Mouse (Mus musculus) heart, adult 8-10 months (tissue): ENCODE results near the gene Mapk12. TPM values are rescaled to one million over a fixed set of nuclear protein-coding genes. Genes with fewer than 3 reads are reported as not detected.

ENCODE experiments used
- DNase-seq: peaks from one replicate; pipeline ENCODE4 v3.0.0; 2022; ENCODE audit warnings: low spot score
- total RNA-seq, 4 experiments: library from RNA; stranded (reverse); gene quantifications; 2 replicates each; pipeline ENCODE4 v1.2.4; 2022

Mapk12 gene
- total RNA-seq, 4 experiments from 2014 or later, result 21.1 to 31.4 (median 28.0) TPM

DNA sequence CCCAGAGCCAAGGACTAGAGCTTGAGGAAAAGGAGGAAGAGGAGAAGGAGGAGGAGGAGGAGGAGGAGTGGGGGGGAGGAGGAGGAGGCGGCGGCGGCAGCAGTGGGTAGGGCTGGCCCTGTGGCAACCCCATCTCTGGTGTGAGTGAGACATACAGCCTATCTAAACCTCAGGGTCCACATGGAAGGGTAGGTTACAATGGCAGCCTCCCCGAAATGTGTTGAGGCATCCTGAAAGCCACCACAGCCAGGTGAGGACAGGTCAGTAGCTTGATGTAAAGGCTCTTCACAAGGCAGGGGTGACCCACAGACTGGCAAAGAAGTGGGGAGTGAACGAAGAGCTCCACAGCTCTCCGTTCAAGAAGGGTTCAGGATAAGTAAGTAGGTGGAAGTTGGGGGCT is 2.0 kb downstream of the Mapk12 start:
- DNase-seq, result no peak

DNA sequence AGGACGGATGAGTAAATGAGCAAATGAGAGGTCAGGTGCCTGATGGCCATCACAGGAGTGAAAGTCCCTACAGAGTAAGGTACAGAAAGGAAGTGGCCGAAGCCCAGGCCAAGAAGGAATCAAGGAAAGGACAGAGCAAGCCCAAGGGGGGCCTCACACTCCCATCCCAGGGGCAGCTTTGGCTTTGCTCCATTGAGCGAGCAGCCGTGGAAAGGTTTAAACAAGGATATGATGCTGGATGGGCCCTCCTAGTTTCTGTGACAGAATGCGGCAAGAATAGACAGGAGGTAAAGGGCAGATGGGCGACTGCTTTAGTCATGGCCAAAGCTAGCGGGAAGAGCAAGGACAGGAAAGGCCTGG is 2.5 kb downstream of the Mapk12 start:
- DNase-seq, result no peak

DNA sequence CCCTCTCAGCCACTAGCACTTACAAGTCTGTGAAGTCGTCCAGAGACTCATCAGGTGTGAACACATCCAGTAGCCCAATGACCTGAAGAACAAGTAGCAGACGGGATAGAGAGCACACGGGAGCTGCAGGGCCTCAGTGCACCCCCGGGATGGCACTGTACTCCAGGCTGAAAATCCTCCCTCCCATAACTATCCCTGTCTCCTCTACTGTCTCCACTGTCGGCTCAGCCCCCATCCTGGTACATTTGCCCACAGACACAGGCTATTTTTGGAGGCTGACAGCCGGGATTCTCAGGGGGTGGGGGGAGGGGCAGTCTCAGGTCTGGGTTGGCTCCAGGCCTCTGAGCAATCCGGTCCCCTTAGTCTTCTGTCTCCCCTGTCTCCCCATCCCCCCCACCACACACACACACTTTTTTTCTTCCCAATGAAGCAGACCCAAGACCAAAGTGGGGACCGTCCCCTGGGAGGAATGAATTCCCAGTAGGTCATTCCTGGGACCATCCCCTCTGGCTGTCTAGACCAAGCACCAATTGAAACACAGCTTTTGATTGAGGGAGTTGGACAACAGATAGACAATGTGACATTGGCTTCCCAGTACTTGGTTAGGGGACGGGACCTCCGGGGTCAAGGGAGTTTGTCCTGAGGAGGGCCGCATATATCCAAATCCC is 3.0 kb downstream of the Mapk12 start:
- no peak for DNase-seq

GRCm38 (mm10) chr15:89136461-89137155 is 3.9 kb downstream of the Mapk12 start:
- no peak for DNase-seq

DNA sequence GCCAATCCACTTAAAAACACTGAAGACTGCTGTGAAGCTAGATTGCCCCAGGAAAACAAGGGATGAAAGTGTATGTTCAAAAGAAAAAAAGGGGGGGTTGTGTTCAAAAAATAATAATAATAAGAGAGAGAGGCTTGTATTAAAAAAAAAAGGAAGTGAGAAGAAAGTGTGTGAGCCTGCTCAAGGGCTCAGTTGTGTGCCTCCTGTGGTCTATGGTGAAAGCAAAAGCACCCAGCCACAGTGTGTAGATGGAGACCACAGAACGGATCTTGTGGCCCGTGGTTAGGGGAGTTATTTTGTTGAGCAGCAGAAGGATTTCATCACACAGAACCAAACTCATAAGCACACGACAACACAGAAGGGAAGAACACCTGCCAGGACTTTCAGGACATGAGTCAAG is 9.2 kb downstream of the Mapk12 start:
- DNase-seq, result no peak

GRCm38 (mm10) chr15:89130245-89130644 is 10.3 kb downstream of the Mapk12 start:
- no peak for DNase-seq

DNA sequence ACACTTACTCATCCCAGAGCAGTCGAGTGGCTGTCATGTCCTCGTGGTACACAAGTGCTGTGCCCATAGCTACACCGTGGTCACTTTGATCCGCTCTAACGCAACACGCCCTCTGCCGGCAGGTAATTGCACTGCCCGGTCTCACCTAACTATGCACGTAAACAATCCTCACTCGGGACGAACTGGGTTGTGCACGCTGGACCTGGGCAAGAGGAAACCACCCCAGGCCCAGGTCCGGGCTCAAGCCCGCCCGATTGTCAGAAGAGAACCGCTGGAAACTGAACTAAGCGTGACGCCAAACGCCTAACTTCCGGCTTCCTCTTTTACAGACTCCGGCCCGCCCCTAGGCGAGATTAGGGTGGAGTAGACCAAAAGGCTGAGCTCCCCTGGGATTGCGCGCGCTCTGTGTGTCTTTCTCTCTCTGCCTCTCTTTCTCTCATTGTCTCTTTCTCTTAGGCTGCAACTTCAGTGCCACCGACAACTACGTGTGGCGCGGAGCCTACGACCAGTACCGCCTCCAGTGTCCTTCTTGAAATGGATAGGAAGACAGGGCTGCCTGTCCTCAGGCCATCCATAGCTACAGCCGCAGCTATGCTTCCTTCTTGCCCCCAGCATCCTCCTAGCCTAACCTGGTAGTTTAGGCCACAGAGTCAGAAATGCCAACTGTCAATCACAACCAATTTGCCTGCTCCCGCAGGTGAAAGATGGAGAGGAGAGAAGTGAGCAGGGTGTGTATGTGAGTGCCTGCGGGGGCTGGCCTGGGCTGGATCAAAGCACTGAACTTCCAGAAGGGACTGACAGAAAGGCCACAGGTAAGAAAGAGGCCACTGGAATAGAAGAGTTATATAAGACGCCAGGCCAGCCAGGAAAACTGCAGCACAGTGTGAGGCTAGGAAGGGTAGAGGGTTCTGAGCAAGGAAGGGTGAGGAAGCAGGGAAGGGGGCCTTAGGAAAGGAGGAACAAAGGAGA is 11.8 kb downstream of the Mapk12 start, which contains the start of gene Hdac10:
TSS of gene Hdac10 (minus strand) at position 319 of the 969 bp plus-strand sequence.
- peak; percentile 91 for DNase-seq

DNA sequence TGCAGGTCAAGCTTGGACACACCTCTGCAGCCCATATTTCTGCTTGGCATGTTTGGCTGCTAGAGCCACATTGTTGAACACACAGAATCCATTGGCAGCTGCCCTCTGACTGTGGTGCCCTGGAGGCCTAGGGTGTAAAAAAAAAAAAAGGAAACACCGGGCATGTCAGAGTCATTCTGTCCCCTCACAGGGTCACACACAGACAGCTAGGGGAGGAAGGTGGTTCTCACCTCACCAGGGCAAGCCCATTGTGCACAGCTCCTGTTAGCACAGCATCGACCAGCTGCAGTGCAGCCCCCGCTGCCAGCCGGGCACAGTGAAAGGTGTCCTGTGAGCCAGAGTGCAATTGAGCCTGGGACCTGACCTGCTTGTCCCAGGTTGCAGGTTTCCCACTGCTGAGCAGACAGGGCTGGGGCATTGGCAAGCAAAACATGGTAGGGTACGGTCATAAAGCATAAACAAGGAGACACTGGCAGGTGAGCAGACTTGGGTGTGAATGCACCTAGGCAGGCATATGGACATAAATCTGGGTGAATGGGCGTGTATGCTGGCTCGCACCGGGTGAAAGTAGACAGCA is 13.1 kb downstream of the Mapk12 start:
- DNase-seq, result no peak

DNA sequence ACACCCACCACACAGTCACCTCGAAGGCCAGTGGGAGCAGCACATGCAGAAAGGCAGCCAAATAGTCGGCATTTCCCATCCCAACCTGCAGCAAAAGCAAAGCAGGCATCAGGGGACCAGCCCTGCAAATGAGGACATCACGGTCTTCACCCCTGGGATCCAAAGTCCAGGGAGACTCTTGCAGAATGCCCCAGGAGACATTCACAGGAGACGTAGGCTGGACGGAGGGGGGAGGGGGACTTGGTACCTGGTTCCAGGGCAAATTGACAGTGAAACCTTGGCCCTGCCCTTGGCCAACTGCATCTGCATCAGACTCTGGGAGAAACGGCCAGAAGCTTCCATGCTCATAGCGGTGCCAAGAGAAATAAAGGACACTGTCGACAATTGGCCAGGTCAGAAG is 13.9 kb downstream of the Mapk12 start:
- DNase-seq, result no peak

DNA sequence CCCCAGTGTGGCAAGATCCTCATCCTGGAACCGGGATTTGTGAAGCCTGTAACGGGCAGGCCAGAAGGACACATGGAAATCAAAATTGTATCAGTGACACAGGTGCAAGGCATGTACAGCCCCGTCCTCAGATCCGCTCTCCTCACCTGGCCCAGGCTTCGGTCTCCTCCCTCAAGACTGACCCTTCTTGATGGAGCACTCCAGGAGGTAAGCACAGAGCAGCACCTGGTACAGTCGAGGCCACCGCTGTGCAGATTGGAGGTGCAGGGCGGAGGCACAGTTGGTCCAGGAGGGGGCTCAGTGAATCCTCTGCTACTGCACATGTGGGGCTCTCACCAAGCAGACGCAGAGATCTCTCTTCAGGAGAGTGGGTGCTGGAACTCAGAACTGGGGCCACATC is 15.2 kb downstream of the Mapk12 start:
- DNase-seq, result no peak

- DNase-seq, result no peak
Measured at GRCm38 (mm10) chr15:89124312-89124711, 16.2 kb downstream of the Mapk12 start.

DNA sequence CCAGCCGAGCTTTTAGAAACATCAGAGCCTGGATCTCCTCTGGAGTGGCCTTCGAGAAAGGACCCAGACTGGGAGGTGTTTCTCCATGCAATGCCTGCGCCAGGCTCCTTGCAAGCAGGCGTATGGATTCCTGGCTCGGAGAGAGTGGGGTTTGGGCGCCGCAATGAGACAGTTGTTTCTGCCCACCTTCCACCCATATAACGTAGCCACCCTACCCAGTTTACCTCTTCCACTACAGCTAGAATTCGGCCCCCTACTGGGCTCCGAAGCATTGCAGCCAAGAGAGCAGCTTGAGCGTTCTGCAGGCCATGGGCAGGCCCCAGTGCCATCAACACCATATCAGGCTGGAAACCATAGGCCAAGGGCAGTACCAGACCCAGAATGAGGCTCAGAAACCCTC is 16.9 kb downstream of the Mapk12 start:
- no peak for DNase-seq

DNA sequence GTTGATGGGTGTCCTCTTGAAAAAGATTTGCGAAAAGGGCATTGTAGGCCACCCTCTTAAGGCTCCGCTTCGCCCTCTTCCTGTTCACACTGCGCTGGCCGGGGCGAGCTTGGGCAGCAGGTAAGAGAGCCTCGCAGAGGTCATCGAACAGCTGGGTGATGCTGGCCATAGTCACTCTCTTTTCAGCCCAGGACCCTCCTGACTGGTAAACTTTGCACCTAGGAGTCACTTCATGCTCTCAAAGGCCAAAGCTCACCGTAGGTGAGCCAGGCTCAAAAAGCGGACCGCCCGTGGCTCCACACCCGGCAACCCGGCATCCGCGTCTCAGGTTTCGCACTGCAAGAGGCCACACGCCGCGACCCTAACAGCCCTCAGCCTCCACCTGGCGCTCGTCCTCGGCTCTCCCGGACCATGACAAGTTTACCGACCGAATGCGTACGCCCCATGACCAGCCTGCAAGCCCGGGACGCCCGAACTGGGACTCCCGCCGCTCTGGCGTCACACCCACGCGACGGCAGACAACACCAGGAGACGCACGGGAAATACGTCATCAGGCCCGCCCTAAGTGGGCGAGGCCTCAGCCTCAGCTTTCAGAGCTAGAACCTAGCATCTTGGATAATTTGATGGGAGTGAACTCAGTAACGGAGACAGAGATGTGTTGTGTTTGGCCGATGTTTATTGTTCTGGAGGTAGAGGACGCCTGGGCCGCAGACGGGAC is 17.7 kb downstream of the Mapk12 start, which contains the start of gene Tubgcp6:
TSS of gene Tubgcp6 (minus strand) at position 464 of the 718 bp plus-strand sequence.
- peak; percentile 96 for DNase-seq

GRCm38 (mm10) chr15:89118007-89118406 is 22.5 kb downstream of the Mapk12 start:
- DNase-seq, result no peak

GRCm38 (mm10) chr15:89110147-89110546 is 30.4 kb downstream of the Mapk12 start:
- no peak for DNase-seq

GRCm38 (mm10) chr15:89106976-89107375 is 33.5 kb downstream of the Mapk12 start:
- DNase-seq, result no peak

GRCm38 (mm10) chr15:89106073-89106472 is 34.4 kb downstream of the Mapk12 start:
- no peak for DNase-seq

- no peak for DNase-seq
Measured at GRCm38 (mm10) chr15:89104425-89104824, 36.1 kb downstream of the Mapk12 start.

DNA sequence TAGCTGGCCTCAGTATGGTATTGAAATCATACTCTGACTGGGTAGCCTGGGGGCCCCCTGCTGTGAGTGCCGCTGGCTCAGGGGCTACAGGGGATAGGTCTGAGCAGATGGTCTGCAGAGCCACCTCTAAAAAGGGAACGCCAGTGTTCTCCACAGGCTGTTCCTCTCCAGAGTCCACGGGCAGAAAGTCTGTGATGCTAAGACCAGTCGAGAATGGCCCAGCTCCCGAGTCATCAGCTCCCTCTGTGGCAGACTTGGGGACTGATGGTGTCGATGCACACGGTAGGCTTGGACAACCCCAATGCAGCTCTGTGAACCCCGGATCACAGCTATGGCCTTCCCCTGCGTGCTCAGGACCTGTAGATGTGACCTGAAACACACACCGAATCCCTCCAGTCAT is 36.6 kb downstream of the Mapk12 start:
- no peak for DNase-seq

DNA sequence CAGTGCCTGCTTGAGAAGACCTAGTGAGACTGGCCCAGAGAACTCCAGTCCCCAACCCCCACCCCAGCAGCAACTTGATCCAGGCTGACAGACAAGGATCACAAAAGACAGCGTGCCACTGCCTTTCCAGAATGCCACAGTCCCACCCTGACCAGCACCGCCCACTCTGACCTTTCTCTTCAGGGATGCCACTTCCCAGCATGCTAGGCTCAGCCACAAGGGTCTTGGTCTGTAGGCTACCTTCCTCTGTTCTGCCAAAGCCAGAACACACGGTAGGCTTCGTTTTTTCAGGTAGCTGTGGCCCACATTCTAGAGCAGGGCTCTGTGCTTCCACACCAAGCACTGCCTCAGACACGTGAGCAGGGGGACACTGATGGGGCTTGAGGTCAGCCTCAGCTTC is 37.9 kb downstream of the Mapk12 start:
- DNase-seq, result no peak

DNA sequence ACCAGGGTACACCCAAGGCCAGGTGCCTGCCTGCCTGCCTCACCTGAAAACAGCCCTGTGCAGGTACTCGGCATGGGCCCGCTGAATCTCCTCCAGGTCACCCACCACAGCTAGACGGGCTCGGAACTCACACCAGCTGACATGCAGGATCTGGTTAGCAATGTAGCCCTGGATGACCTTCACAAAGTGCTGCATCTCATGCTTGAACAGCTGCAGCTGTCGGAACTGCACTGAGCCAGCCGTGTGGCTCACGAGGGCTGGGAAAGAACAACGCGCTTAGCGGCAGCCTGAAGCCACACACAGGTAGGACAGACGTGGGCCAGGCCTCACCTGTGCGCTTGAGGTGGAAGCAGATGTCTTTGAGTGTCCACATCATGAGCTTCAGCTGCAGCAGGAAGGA is 39.7 kb downstream of the Mapk12 start:
- no peak for DNase-seq
